Mouse (Mus musculus) duodenum, adult 2 months (tissue): Measurements from ENCODE around the gene Tmem215. TPM values are rescaled to one million over a fixed set of nuclear protein-coding genes. Genes with fewer than 3 reads are reported as not detected.

Experiments
- polyA plus RNA-seq: library from polyadenylated mRNA; depleted of rRNA; stranded (reverse); fragments of >200 nt; gene quantifications from 2 replicates; pipeline ENCODE4 v1.2.3, GENCODE M21; 2012; ENCODE audit warnings: low replicate concordance; rRNA removed

The Tmem215 gene
- polyA plus RNA-seq, result 0.05 and 0.17 TPM in 2 replicates

DNA sequence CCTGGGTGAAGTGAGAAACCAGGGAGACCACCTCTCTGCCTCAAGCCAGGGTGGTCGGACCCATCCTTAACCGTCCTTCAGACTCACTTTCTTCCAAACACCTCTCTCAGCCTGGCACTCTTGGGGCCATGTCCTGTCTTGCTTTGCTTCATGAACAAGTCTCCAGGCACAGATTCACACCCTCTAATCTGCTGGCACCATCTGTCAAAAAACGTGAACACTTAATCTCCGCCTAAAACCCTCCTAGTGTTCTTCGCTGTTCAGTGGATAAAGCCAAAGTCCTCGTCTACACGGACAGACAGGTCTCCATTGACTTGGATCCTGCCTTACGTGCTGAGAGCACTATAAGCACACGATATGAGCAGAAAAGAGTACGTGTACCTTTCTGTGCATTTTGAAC, at the start of gene Tmem215:
Gene Tmem215 (plus strand): TSS at position 301 of the 400 bp plus-strand sequence.

Other genes starting within 250 kb of the Tmem215 start
- 6.9 and 12.8 TPM in 2 replicates for gene Ddx58, start 232.4 kb upstream of the Tmem215 start, polyA plus RNA-seq
- gene Smim27, start 202.6 kb upstream of the Tmem215 start, polyA plus RNA-seq, result 10.6 and 15.7 TPM in 2 replicates
- 1.6 and 1.9 TPM in 2 replicates for gene Topors, start 202.3 kb upstream of the Tmem215 start, polyA plus RNA-seq
- 44.0 and 62.1 TPM in 2 replicates for gene Ndufb6, start 192.8 kb upstream of the Tmem215 start, polyA plus RNA-seq
- gene Aptx, start 231.0 kb downstream of the Tmem215 start, polyA plus RNA-seq, result 1.6 and 3.2 TPM in 2 replicates
- gene Dnaja1, start 250.0 kb downstream of the Tmem215 start, polyA plus RNA-seq, result 0.62 and 0.82 TPM in 2 replicates